Mouse (Mus musculus): ENCODE measurements around the gene Efna3. TPM values are rescaled to one million over a fixed set of nuclear protein-coding genes. Genes with fewer than 3 reads are reported as not detected.

Efna3 gene
- polyA plus RNA-seq, 1 experiment from 2014 or later: 4.0 TPM

DNA sequence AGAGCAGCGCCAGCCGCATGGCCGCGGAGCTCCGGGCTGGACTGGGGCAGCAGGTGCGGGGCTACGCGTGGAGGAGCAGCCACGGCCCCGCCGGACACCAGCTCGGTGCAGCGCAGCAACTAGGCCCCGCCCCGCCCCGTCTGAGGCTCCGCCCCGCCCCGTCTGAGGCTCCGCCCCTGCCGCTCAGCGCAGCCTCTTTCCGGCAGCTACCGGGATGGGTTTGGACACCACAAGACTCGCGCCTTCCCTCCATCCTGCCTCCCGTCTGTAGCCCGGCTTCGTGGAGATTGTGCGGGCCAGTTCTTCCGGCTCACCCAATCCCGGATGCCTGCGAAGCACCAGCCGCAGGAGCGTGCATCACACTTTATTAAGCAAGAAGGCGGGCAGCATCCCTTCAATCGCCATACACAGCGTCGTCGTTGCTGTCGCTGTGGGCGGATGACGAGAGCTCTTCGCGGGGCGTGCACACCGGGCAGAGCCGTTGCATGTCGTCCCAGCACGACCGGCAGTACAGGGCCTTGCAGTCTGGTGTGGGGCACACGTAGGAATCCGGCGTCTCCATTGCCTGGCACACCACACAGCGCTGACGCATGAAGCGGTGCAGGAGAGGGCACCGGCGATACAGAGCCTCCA, 27.2 kb upstream of the Efna3 start, which contains the start of gene Adam15:
Gene Adam15 (minus strand): TSS at position 128 of the 633 bp plus-strand sequence.
- 1% methylated on average over 59 of the region's 59 CpGs for whole genome bisulfite sequencing
- peak within 1 kb of the TSS; percentile 84 for H3K27ac ChIP-seq
- H3K4me3 ChIP-seq: peak within 1 kb of the TSS; percentile 78
- H3K36me3 ChIP-seq (replicated peaks): peaks cover 23% of the 10 kb centered on the region
- H3K9me3 ChIP-seq: no peaks in the 10 kb centered on the region
- DNase-seq (ENCODE audit: extremely low spot score, low spot score): peak; percentile 89
- H3K27me3 ChIP-seq (ENCODE audit: poor library complexity, severe bottlenecking): peaks cover 77% of the 10 kb centered on the region
- H3K4me1 ChIP-seq: peaks cover 50% of the 10 kb centered on the region

DNA sequence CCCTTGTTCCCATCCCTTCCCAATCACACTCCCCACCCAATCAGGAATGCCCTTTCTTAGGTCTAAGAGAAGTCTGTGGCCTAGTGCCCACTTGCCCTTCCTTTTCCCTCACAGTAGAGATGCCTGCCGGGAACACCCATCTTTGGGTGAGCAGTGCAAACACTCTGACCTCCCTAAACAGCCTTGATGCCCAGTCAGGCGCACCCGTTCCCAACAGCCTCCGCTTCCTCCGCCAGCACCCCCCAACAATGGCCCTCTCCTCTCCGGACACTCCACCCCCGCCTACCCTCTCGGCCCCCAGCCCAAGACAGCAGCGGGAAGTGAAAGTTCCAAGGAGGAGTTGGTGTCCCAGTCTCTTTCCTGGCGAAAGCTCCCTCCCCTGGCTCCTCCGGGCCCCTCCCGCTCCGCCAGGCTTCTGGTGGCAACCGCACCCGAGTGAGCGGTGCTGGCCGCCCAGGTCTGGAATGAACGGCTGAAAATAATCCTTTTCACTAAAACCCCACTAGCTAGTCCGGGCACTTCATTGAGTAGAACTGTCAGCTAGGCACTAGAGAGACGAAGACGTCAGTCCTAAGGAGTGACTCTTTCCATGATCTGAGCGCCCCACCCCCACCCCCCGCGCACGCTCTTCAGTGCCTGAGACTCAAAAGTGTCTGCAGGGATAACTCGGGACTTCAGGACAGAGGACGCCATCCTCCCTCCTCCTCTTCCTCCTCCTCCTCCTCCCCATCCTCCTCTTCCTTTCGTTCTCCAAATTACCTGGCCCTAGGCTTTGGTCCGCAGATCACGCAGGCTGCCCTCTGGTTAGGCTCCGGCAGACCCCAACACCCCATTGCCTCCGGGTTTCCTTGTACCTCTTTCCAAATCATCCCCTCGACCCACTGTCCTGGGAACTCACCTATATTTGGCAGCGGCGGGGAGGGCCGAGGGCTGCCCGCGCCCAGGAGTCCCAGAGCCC, 26.4 kb upstream of the Efna3 start:
- H3K36me3 ChIP-seq (replicated peaks): peaks cover 31% of the 10 kb centered on the region

DNA sequence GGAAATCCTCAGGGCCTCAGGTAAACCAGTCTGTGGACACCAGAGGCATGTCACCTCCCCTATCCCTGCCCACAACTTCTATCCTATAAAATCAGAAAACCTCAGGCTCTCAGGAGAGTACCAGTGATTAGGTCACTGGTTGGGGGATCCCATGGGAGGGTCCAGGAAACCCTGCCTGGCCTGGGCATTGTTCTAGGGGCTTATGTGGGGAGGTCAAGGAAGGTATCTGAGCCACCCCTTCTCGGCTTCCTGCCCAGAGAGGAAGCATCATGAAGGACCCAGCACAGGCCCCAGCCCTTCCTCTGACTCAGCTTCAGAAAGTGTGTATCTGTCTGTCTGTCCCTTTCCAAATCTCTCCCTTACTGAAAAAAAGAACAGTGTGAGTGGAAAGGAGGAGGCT, 25.2 kb upstream of the Efna3 start:
- Histone ChIP-seq H3K4me3 (no peak overlapping the region), H3K27me3 (ENCODE audit: poor library complexity, severe bottlenecking) (peaks cover 63% of the 10 kb centered on the region), H3K4me1 (peaks cover 47% of the 10 kb centered on the region), H3K36me3 (replicated peaks) (peaks cover 43% of the 10 kb centered on the region), H3K9me3 (no peaks in the 10 kb centered on the region), H3K27ac (peak overlapping the region; percentile 27; the same call in 1 of the 2 replicates)
- 58% methylated on average over 1 of the region's 1 CpGs for WGBS
- no peak for DNase-seq (ENCODE audit: extremely low spot score, low spot score)

More for the DNA sequence above, 26.4 kb upstream of the Efna3 start:
- peak; percentile 30 for DNase-seq (ENCODE audit: extremely low spot score, low spot score)
- under 1% methylated on average over 38 of the region's 38 CpGs for WGBS
- Histone ChIP-seq H3K9me3 (no peaks in the 10 kb centered on the region), H3K27me3 (ENCODE audit: poor library complexity, severe bottlenecking) (peaks cover 76% of the 10 kb centered on the region), H3K27ac (peak overlapping the region; percentile 84), H3K4me3 (peak overlapping the region; percentile 78), H3K4me1 (peaks cover 47% of the 10 kb centered on the region)

DNA sequence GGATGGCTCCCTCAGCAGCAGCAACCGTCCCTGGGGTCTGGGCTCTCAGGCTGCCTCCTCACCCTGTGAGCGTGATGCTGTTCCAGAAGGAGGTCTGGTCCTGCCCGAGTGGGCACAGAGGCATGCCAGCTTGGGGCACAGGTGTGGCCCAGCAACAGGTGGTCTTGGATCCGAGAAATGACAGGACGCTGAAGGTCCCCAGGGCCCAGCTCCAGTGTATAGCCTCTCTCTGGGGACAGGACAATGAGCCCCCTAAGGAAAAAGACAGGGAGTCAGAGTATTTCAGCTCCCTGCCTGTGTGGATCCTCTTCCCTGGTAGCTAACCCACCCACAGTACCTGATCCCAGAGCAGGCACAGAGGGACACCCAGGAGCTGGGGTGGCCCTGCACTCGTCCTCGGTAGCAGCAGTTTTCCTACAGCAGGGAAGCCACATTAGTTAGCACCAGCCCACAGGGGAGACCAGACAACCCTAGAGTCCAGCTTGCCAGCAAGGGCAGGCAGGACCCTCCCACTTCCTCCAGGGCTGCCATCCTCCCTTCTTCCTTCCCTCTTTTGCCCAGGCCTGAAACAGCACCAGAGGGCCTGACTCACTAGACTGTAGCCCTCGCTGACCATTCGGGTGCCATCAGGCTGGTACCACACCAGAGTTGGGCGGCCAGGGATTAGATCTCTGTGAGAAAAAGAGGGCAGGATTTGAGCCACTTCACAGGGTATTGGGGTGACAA, 24.2 kb upstream of the Efna3 start:
- 86% methylated on average over 10 of the region's 10 CpGs for WGBS
- H3K9me3 ChIP-seq: no peaks in the 10 kb centered on the region
- H3K27me3 ChIP-seq (ENCODE audit: poor library complexity, severe bottlenecking): peaks cover 54% of the 10 kb centered on the region
- no peak for DNase-seq (ENCODE audit: extremely low spot score, low spot score)
- H3K27ac ChIP-seq: no peak overlapping the region
- peaks cover 39% of the 10 kb centered on the region for H3K4me1 ChIP-seq
- no peak overlapping the region for H3K4me3 ChIP-seq
- peaks cover 50% of the 10 kb centered on the region for H3K36me3 ChIP-seq (replicated peaks)

DNA sequence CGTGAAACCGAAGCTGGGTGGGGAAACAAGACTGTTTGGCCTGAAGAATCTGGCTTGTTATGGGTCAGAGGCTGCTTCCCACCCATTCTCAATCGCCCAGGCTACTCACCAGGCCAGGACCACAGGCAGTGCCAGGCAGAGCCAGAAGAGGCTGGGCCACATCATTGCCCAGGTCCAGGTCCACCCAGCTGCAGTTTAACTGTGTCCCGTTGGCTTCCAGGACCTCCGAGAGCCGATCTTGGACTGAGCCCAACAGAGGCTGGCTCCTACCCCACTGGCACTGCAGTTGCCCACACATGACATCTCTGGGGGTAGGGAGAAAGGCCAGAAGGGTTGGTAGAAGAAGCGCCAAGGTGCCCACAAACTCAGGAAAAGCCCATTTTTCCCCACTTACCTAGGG, 20.5 kb upstream of the Efna3 start:
- H3K4me3 ChIP-seq: no peak overlapping the region
- no peak overlapping the region for H3K27ac ChIP-seq
- no peak for DNase-seq (ENCODE audit: extremely low spot score, low spot score)
- peaks cover 18% of the 10 kb centered on the region for H3K27me3 ChIP-seq (ENCODE audit: poor library complexity, severe bottlenecking)
- 88% methylated on average over 7 of the region's 7 CpGs for WGBS
- H3K36me3 ChIP-seq (replicated peaks): peaks cover 58% of the 10 kb centered on the region
- H3K9me3 ChIP-seq: no peaks in the 10 kb centered on the region
- H3K4me1 ChIP-seq: peaks cover 38% of the 10 kb centered on the region

DNA sequence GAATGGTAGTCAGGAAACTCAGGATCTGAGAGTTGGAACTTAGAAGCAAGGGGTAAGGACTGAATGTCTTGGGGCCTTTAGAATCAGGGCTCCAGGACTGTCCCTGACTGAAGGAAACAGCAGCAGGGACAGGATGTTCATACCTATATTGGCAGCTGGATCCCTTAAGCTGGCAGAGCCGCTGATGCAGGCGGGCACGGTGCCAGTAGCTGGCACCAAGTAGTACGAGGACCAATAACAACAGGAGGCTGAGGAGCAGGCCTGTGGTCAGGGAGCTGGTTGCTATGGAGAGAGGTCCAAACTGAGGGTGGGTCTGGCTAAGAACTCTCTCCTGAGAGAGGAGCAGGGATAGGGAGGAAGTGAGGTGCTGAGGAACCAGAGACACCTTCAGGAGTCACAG, 19.0 kb upstream of the Efna3 start:
- no peak for DNase-seq (ENCODE audit: extremely low spot score, low spot score)
- Histone ChIP-seq H3K4me1 (peaks cover 43% of the 10 kb centered on the region), H3K27me3 (ENCODE audit: poor library complexity, severe bottlenecking) (peaks cover 3% of the 10 kb centered on the region), H3K9me3 (no peaks in the 10 kb centered on the region), H3K27ac (no peak overlapping the region), H3K4me3 (no peak overlapping the region), H3K36me3 (replicated peaks) (peaks cover 52% of the 10 kb centered on the region)
- 95% methylated on average over 4 of the region's 4 CpGs for WGBS

DNA sequence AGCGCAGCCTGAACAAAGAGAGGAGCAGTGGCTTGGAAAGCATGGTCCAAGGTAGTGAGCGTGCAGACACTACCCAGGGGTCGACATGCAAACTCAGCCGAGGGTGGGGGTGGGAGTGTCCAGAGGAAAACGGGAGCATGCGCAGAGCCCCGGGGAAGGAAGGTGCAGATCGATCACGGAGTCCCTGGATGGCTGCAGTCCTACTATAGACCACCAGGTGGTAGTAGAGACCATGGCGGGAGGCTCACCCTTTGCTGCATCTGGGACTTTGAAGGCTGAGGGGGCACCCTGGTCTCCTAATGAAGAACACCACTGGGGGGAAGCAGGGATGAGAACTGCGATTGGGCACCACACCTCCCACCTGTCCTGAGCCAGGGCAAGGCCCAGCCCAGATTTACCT, 17.7 kb upstream of the Efna3 start:
- Histone ChIP-seq H3K27me3 (ENCODE audit: poor library complexity, severe bottlenecking) (no peaks in the 10 kb centered on the region; the same call in 1 of the 2 replicates), H3K9me3 (no peaks in the 10 kb centered on the region), H3K4me1 (peaks cover 55% of the 10 kb centered on the region), H3K4me3 (peak overlapping the region; percentile 88), H3K27ac (peak overlapping the region; percentile 98; the same call in 1 of the 2 replicates), H3K36me3 (replicated peaks) (peaks cover 42% of the 10 kb centered on the region)
- WGBS: 3% methylated on average over 11 of the region's 11 CpGs
- peak; percentile 88 for DNase-seq (ENCODE audit: extremely low spot score, low spot score)

DNA sequence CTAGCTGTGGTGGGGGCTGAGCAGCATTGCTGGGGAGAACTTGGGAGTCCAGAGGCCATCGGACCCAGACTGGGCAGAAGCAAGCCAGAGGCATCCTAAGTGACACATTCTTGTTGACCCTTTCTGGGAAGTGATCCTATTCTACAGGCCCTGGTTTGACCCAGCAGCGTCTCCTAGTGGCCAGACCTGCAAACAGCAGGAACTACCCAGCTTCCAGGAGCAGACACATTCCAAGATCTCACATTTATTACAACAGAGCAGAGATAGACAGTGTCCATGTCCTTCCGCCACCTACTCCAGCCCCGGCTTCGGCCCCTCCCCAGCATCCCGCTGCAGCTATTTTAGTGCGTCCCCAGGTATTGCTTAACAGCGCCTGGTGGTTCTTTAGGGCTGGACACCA, 16.7 kb upstream of the Efna3 start:
- Histone ChIP-seq H3K4me3 (peak overlapping the region; percentile 88), H3K27ac (peak overlapping the region; percentile 98), H3K36me3 (replicated peaks) (peaks cover 41% of the 10 kb centered on the region), H3K9me3 (no peaks in the 10 kb centered on the region), H3K27me3 (ENCODE audit: poor library complexity, severe bottlenecking) (peaks cover 8% of the 10 kb centered on the region), H3K4me1 (peaks cover 65% of the 10 kb centered on the region)
- DNase-seq (ENCODE audit: extremely low spot score, low spot score): peak; percentile 83
- WGBS: 25% methylated on average over 8 of the region's 8 CpGs

DNA sequence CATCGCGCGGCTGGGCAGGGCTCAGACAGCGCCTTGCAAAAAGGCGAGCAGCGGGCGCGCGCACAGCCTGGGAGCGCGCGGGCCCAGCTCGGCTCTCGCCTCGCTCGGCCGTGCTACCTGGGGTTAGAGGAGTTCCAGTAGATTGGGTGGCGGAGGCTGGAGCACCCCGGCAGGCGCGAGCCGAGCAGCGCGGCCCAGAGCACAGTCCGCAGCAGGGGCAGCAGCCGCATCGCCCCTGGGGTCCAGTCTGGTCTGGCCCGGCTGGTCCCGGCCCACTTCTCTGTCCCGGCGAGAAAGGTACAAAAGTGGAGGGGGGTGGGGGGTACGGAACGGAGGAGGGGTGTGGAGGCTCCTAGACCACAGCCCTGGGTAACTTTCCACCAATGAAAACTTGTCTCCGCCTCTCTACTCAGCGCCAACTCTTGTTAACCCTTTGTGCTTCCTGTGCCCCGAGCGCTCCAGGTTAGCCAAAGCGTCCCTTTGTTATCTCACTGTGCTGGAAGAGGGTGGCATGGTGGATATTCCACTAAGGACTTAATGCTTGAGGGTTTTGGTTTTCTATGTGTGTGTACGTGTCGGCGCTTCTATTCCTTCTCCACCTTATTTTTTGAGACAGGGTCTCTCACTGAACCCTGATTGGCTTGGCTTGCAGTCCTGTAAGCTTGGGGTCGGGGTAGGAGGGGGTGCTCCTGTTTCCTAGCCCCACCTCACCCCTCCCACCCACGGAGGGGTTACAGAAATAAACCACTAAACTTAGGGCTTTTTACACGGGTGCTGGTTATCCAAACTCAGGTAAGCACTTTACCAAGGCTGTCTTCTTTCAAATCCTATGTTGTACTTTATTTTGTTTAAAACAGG, 15.2 kb upstream of the Efna3 start, which contains the start of gene Efna4:
Gene Efna4 (minus strand): TSS at position 308 of the 858 bp plus-strand sequence.
- H3K4me3 ChIP-seq: peak within 1 kb of the TSS; percentile 88
- peak; percentile 85 for DNase-seq (ENCODE audit: extremely low spot score, low spot score)
- peaks cover 23% of the 10 kb centered on the region for H3K27me3 ChIP-seq (ENCODE audit: poor library complexity, severe bottlenecking)
- peak within 1 kb of the TSS; percentile 98 for H3K27ac ChIP-seq
- no peaks in the 10 kb centered on the region for H3K9me3 ChIP-seq
- H3K36me3 ChIP-seq (replicated peaks): peaks cover 41% of the 10 kb centered on the region
- peaks cover 77% of the 10 kb centered on the region for H3K4me1 ChIP-seq
- under 1% methylated on average over 44 of the region's 44 CpGs for WGBS

DNA sequence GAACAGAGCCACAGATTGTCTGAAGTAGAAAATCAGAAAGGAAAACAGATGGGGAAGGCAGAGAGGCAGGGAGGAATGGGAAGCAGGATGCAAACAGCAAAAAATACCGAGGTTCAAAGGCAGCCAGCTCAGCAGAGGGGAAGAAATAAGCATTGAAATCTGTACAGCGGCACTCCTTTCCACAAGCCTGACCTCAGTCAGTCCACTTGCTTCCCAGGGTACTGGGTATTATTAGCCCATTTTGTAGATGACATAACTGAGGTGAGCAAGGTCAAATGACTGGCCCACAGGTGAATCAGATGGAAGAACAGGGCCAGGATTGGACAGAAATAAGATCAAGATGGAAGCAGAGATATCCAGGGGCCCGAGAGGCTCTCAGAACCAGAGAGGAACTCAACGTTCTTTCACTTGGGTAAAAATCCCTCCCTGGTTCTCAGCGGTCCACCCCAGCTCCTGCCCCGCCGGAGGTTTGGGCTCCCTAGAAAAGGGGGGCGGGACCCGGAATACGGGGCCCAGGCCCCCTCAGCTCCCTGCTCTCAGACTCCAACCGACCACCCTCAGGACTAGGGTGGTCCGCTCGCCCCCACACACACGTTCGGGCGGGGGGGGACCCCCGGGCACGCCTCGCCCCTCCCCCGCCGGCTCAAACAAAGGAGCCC, 14.4 kb upstream of the Efna3 start:
- DNase-seq (ENCODE audit: extremely low spot score, low spot score): no peak
- Histone ChIP-seq H3K4me1 (peaks cover 85% of the 10 kb centered on the region), H3K36me3 (replicated peaks) (peaks cover 42% of the 10 kb centered on the region), H3K27ac (peak overlapping the region; percentile 98), H3K27me3 (ENCODE audit: poor library complexity, severe bottlenecking) (peaks cover 25% of the 10 kb centered on the region), H3K4me3 (peak overlapping the region; percentile 88), H3K9me3 (no peaks in the 10 kb centered on the region)
- under 1% methylated on average over 21 of the region's 21 CpGs for WGBS

DNA sequence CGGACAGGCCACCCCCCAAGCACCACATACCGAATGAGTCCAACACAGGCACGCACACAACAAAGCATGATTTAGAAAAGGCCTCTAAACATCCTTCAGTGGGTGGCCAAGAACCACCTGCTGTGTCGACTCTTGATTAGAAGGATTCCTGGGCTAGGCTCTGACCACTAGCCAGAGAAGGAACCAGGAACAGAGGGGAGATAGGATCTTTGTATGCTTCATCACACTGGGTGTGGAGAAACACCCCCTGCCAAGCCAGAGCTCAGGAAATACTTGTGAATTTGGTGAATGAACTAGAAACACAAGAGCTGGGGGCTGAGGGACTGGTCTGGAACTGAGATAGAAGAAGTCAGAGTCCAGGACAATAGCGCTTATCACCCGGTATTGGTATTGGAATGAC, 13.8 kb upstream of the Efna3 start:
- peaks cover 92% of the 10 kb centered on the region for H3K4me1 ChIP-seq
- peaks cover 30% of the 10 kb centered on the region for H3K27me3 ChIP-seq (ENCODE audit: poor library complexity, severe bottlenecking)
- DNase-seq (ENCODE audit: extremely low spot score, low spot score): no peak
- no peaks in the 10 kb centered on the region for H3K9me3 ChIP-seq
- H3K4me3 ChIP-seq: peak overlapping the region; percentile 88
- H3K36me3 ChIP-seq (replicated peaks): peaks cover 36% of the 10 kb centered on the region
- 4% methylated on average over 6 of the region's 6 CpGs for WGBS
- H3K27ac ChIP-seq: peak overlapping the region; percentile 98

All from forebrain, embryonic 10.5 days (tissue).